Mouse (Mus musculus) R1 (cell line): ENCODE measurements around the gene Msx1.

ENCODE experiments used
- DNase-seq: peaks from one replicate; pipeline ENCODE4 v3.0.0-alpha.2; 2018; ENCODE audit warnings: low read depth, low spot score

The Msx1 gene

GRCm38 (mm10) chr5:37797251-37797650 is 27.1 kb downstream of the Msx1 start:
- DNase-seq: no peak

GRCm38 (mm10) chr5:37796751-37797150 is 27.6 kb downstream of the Msx1 start:
- DNase-seq: no peak

GRCm38 (mm10) chr5:37795691-37796090 is 28.7 kb downstream of the Msx1 start:
- DNase-seq: no peak

- peak; percentile 28 for DNase-seq
Measured at GRCm38 (mm10) chr5:37792154-37792553, 32.2 kb downstream of the Msx1 start.

- no peak for DNase-seq
Measured at GRCm38 (mm10) chr5:37784847-37785391, 39.5 kb downstream of the Msx1 start.

- DNase-seq: no peak
Measured at GRCm38 (mm10) chr5:37783306-37783705, 41.1 kb downstream of the Msx1 start.

GRCm38 (mm10) chr5:37775681-37776080 is 48.7 kb downstream of the Msx1 start:
- no peak for DNase-seq

- DNase-seq: no peak
Measured at GRCm38 (mm10) chr5:37774011-37774410, 50.4 kb downstream of the Msx1 start.

GRCm38 (mm10) chr5:37770870-37771269 is 53.5 kb downstream of the Msx1 start:
- DNase-seq: no peak
